Mouse (Mus musculus) frontal cortex, adult 2 months (tissue): ENCODE results near the gene Prkag2. TPM values are rescaled to one million over a fixed set of nuclear protein-coding genes. Genes with fewer than 3 reads are reported as not detected.

Experiments
- DNase-seq, 2 experiments: peaks; one replicate each; pipeline ENCODE4 v3.0.0; 2022; ENCODE audit warnings: low spot score in 1 of 2; ENCODE audit errors: extremely low spot score in 1 of 2
- polyA plus RNA-seq: library from polyadenylated mRNA; depleted of rRNA; stranded (reverse); fragments of >200 nt; gene quantifications from 2 replicates; pipeline ENCODE4 v1.2.3, GENCODE M21; 2012

Gene Prkag2
- polyA plus RNA-seq, 1 experiment = 109 TPM

- no peak for DNase-seq
Observed at GRCm38 (mm10) chr5:24975100-24975499, 125.3 kb downstream of the Prkag2 start.

GRCm38 (mm10) chr5:24973672-24974225 is 126.7 kb downstream of the Prkag2 start:
- DNase-seq = no peak

GRCm38 (mm10) chr5:24973228-24973627 is 127.2 kb downstream of the Prkag2 start:
- no peak for DNase-seq

GRCm38 (mm10) chr5:24970552-24971275 is 129.7 kb downstream of the Prkag2 start:
- DNase-seq = no peak

GRCm38 (mm10) chr5:24969241-24969880 is 131.1 kb downstream of the Prkag2 start:
- no peak for DNase-seq

GRCm38 (mm10) chr5:24968792-24969191 is 131.7 kb downstream of the Prkag2 start:
- no peak for DNase-seq

- no peak for DNase-seq
Observed at GRCm38 (mm10) chr5:24967898-24968535, 132.4 kb downstream of the Prkag2 start.

GRCm38 (mm10) chr5:24963776-24964175 is 136.7 kb downstream of the Prkag2 start:
- no peak for DNase-seq

GRCm38 (mm10) chr5:24960791-24961190 is 139.7 kb downstream of the Prkag2 start:
- DNase-seq = no peak

- no peak for DNase-seq
Observed at GRCm38 (mm10) chr5:24959758-24960157, 140.7 kb downstream of the Prkag2 start.

- DNase-seq = no peak
Observed at GRCm38 (mm10) chr5:24958596-24958995, 141.8 kb downstream of the Prkag2 start.

- no peak for DNase-seq
Observed at GRCm38 (mm10) chr5:24956891-24957290, 143.6 kb downstream of the Prkag2 start.

- DNase-seq = peak; percentile 21 to 28
Observed at GRCm38 (mm10) chr5:24952842-24953741, 147.3 kb downstream of the Prkag2 start.

- DNase-seq = no peak
Observed at GRCm38 (mm10) chr5:24952212-24952611, 148.2 kb downstream of the Prkag2 start.

GRCm38 (mm10) chr5:24950891-24951574 is 149.4 kb downstream of the Prkag2 start:
- DNase-seq = no peak

- DNase-seq = peak; percentile 15 to 36
Observed at GRCm38 (mm10) chr5:24950039-24950438, 150.4 kb downstream of the Prkag2 start.

GRCm38 (mm10) chr5:24938046-24938822 is 162.2 kb downstream of the Prkag2 start:
- DNase-seq = no peak

GRCm38 (mm10) chr5:24936451-24936850 is 164.0 kb downstream of the Prkag2 start:
- DNase-seq = no peak

GRCm38 (mm10) chr5:24935446-24935845 is 165.0 kb downstream of the Prkag2 start:
- DNase-seq = no peak
